Mouse (Mus musculus) spleen, adult 12 weeks (tissue): ENCODE results near the gene Gorab.

ENCODE experiments used
- DNase-seq: peaks from one replicate; pipeline ENCODE4 v3.0.0; 2022; ENCODE audit warnings: low spot score

Gene Gorab

DNA sequence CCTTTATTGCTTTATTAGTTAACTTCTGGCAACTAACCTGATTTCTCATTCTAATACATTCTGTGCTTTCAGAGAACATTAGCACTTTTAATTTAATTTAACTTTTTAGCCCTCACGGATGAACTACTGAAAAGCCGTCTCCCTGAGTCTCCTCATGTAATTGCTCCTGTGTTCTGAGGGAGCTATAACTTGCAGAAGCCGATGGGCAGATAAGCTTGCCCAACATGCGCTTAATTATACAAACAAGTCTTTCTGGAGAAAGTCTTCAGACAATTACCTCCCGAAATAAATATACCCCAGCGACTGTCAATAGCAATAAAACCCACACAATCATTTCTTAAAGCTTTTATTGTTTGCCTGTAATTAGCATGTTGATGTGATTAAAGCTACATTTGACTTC lies 45.7 kb downstream of the Gorab start:
- no peak for DNase-seq

- DNase-seq: no peak
Measured at GRCm38 (mm10) chr1:163356167-163356566, 47.3 kb downstream of the Gorab start.

DNA sequence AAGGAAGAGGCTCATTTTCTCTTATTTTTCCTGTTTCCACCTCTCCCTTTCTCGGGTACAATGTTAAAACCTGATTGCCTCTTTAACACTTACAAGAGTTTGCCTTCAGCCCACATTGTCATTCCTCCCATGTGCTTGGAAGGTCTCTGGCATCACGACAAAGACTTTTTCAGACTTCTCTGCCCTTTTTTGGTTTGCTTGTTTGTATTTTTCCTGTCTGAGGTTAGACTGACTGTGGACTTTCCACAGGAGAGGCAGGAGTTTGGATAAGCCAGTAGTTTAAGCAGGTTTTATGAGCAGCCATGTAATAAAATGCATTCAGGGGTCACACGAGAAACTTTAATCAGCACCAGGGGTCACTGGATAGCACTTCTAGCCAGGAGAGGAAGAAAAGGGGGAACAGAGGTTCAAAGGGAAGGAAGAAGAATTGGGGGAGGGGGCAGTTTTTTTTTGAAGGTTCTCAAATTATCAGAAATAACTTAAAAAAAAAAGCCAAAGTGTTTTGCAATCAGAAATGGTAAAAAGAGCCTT lies 47.8 kb downstream of the Gorab start:
- DNase-seq: no peak

DNA sequence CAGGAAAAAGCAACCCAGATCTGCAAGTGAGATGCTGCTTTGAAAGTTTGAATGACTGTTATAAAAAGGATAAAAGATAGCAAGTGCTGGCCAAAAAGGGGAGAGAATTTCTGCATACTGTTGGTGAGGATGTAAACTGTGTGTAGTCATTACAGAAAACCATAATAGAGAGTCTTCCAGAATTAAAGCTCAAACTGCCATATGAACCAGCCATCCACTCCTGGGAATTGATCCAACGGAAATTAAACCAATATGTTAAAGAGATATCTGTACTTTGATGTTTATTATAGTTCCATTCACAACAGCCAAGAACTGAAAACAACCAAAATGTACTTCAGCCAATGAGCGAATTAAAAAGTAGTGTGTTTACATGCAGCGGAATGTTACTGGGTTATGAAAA lies 52.5 kb downstream of the Gorab start:
- DNase-seq: no peak

- no peak for DNase-seq
Measured at GRCm38 (mm10) chr1:163345541-163345940, 57.9 kb downstream of the Gorab start.

GRCm38 (mm10) chr1:163344931-163345330 lies 58.5 kb downstream of the Gorab start:
- DNase-seq: no peak

- DNase-seq: no peak
Measured at GRCm38 (mm10) chr1:163339219-163339561, 64.3 kb downstream of the Gorab start.

DNA sequence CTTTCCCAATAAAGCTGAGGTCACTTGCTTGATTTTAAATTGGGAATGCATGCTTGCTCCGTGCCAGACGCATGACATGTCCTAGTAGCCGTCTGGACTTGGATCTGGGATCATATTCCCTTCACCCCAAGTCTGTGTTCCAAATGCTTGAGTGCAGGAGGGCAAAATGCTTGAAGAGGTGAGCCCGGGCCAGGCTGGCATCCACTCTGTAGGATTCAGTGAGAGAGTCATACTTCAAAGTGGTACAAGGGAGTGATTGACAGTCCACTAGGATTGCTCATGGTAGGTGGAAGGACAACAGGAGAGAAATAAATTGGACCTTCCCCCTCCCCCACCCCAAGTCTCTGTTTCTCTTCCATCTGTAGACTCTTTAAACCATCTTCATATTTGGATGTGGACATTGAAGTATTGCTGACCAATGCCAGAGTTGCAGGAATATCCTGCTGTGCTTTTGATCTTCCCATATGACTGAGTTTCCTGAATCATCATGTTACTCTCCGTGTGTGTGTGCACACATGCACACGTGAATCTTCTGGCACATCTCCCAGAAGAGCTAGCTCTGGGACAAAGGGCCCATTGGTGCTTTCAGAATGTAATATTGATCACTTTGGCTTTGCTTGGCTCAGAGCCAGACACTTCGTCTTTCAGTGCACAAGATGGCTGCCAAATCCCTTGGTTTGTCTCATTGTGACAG lies 64.8 kb downstream of the Gorab start:
- DNase-seq: no peak

DNA sequence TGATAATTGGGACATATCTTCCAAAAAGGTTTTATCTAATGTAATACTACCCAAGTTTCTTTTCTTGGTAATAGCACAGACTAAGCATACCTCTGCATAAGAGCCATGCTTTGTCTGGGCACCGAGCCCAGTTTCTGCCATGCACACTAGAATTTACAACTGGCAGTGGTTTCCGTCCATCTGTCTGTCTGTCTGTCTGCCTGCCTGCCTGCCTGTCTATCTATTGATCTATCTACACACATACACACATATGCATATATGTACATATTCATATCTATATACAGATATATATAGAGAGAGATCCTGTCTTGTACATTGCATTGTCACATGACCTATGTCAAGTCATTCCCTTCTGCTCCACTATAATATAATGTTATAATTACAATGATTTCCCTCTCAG lies 65.6 kb downstream of the Gorab start:
- DNase-seq: no peak
